Mouse (Mus musculus): ENCODE data around the gene Fgf14.
"Not testable (repeated sequence)": the region's sequence is repeated elsewhere in the genome, so short reads cannot be mapped to it uniquely, and the experiment has no call there.

The Fgf14 gene

DNA sequence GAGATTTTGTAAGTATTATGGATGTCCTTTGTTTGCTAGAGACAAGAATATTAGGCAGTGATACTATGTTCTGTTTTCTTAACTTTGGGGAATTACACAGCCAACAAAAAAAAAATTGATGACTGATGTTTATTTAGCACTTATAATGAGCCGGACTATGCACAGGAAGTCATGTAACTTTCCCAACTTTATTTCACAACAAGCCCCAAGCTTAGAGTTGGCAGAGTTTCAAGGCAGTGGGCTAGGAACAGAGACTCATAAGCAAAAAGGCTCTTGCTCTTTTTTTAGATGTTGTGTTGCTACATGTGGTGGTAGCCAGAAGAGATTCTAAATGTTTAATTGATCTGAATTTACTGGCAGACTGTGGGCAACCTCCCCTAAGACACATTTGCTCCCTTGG is 191.7 kb downstream of the Fgf14 start:
- peak; percentile 61 for DNase-seq (ENCODE audit: low read depth, low spot score)

- peak; percentile 93 for DNase-seq (ENCODE audit: low read depth, low spot score)
Observed at GRCm38 (mm10) chr14:124474066-124474667, 202.8 kb downstream of the Fgf14 start.

DNA sequence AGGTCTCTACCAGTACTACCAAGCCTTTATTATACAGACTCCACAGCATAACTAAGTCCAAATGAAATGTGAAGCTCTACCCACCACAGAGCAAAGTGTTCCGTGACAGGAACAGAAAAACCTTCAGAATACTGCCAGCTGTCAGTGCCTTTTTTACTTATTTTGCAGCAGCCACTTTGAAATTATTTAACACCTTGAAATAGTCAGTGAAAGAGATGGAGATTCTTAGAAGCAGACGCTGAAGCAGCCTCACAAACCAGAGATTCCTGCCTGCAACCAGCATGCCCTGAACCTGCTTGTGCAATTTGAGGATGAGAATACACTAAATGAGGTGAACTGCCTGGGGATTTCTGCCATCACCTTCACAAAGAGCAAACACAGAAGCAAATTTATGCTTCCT is 206.0 kb downstream of the Fgf14 start:
- DNase-seq (ENCODE audit: low read depth, low spot score), result peak; percentile 57

GRCm38 (mm10) chr14:124455120-124455519 is 221.8 kb downstream of the Fgf14 start:
- DNase-seq (ENCODE audit: low read depth, low spot score), result peak; percentile 34

DNA sequence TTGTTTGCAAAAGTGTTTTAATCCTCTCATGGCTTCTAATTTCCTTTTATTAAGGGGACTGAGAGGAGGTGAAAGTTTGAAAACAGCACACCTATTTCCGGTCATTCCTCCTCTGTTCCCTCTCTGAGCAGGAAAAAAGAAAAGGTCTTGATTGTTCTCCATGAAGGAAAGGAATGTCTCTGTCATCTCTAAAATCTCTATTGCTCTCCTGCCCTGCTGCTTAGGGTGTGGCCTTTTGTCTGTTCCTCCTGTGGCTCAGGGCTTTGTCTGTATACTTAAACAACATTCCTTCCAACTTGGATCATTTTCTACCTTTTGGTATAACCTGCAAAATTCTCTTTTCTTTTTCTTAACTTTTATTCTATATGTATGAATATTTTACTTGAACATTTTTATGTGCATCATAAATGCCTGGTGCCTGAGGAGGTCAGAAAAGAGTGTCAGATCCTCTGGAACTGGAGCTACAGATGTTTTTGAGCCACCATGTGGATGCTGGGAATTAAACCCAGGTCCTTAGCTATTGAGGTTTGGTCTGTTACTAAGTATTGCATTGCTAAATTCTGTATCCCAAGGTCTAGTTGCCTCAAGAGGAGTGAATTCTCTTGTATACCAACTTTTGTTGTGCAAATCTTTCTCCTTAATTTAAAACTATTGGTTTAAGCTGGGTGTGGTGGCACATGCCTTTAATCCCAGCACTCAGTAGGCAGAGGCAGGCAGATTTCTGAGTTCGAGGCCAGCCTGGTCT is 230.7 kb downstream of the Fgf14 start:
- DNase-seq (ENCODE audit: low read depth, low spot score), result no peak

DNA sequence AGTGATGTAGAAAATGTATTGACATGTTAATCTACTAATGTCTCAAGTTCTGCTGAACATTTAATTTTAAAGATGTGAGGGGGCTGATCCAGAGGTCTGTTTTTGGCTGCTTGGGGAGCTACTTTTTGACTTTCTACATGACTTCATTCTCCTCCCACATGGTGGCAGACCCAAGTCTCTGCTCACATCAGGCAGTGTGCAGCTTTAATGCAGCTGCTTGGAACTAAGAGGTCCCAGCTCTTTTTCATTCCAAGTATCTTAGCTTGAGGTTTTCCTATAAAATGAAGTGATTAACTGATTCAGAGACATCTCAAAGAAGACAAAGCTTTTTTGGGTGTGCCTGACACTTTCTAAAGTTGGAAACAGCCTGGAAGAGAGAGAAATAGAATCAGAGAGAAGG is 232.1 kb downstream of the Fgf14 start:
- peak; percentile 73 for DNase-seq (ENCODE audit: low read depth, low spot score)

GRCm38 (mm10) chr14:124439298-124439697 is 237.6 kb downstream of the Fgf14 start:
- not testable (repeated sequence) for DNase-seq (ENCODE audit: low read depth, low spot score)

DNA sequence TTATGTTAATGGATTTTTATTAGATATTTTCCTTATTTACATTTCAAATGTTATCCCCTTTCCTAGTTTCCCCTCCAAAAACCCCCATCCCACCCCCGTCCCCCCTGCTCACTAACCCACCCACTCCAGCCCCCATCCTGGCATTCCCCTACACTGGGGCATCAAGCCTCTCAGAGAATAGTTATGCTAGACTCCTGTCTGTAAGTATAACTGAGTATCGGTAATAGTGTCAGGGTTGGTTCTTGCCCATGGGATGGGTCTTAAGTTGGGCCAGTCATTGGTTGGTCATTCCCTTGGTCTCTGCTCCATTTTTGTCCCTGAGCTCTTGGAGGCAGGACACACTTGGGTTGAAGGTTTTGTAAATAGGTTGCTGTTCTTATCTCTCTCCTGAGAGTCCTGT is 265.0 kb downstream of the Fgf14 start:
- DNase-seq (ENCODE audit: low read depth, low spot score), result no peak

DNA sequence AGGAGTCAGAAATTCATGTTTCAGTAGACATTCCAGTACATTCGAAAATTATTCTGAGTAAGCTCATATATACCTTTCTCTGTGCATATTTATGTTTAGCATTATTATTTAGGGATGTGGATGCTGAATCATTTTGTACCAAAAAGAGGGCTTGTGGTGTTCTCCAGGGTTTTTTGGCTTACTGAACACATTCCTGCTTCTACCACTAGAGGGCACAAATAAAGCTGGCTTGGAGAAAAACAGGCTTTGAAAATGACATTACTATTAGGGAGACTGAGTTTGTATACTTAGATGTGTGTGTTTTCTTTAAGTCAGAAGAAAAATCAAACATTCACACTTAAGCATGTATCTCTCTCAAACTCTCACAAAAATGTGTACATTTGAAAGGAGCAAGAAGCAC is 266.0 kb downstream of the Fgf14 start:
- peak; percentile 74 for DNase-seq (ENCODE audit: low read depth, low spot score)

DNA sequence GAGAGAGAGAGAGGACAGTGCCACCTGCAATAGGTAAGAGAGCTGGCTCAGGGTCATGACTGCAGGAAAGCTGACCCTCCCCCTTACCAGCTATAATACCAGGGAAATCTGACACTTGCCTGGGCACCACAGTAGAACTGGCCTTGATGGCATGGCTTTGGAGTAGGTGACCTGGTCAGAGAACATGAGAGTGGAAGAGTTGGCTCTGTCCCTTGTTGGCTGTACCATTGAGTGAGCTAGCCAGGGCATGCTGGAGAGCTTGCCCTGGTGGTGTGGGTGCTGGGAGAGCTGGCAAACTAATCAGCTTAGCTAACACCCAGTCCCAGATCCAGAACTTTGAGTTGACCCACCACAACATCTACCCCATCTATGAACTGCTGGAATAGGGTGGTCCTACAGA is 348.5 kb downstream of the Fgf14 start:
- DNase-seq (ENCODE audit: low read depth, low spot score), result peak; percentile 30

GRCm38 (mm10) chr14:124319017-124319718 is 357.8 kb downstream of the Fgf14 start:
- peak; percentile 44 for DNase-seq (ENCODE audit: low read depth, low spot score)

- DNase-seq (ENCODE audit: low read depth, low spot score), result no peak
Observed at GRCm38 (mm10) chr14:124315513-124315912, 361.4 kb downstream of the Fgf14 start.

DNA sequence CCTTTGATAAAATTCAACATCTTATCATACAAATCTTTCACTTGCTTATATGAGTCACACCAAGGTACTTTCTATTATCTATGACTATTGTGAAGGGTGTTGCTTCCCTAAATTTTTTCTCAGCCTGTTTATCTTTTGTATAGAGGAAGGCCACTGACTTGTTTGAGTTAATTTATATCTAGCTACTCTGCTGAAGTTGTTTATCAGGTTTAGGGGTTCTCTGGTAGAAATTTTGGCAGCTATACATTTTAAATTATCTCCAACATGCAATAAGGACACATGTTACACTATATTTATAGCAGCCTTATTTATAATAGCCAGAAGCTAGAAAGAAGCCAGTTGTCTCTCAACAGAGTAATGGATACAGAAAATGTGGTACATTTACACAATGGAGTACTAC is 389.9 kb downstream of the Fgf14 start:
- DNase-seq (ENCODE audit: low read depth, low spot score), result no peak

- DNase-seq (ENCODE audit: low read depth, low spot score), result peak; percentile 31
Observed at GRCm38 (mm10) chr14:124278384-124278944, 398.5 kb downstream of the Fgf14 start.

- no peak for DNase-seq (ENCODE audit: low read depth, low spot score)
Observed at GRCm38 (mm10) chr14:124266977-124267376, 409.9 kb downstream of the Fgf14 start.

GRCm38 (mm10) chr14:124264541-124265059 is 412.3 kb downstream of the Fgf14 start:
- no peak for DNase-seq (ENCODE audit: low read depth, low spot score)

- peak; percentile 46 for DNase-seq (ENCODE audit: low read depth, low spot score)
Observed at GRCm38 (mm10) chr14:124263199-124263598, 413.7 kb downstream of the Fgf14 start.

DNA sequence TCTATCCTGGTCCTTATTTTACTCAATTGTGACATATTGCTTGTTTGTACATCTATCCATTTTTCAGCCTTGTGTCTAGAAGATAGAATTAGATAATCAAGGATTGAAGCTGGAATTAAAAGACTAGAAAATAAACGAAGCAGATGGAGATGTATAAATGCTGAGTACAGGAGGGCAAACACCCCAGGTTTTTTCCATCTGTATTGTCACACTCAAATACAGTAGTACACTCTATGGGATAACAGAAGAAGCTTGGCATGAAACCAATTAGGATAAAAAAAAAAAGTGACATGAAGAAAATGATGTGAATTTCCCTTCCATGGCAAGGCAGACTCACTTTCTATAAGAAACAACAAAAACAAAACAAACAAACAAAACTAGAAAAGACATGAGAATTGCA is 429.4 kb downstream of the Fgf14 start:
- peak; percentile 48 for DNase-seq (ENCODE audit: low read depth, low spot score)

DNA sequence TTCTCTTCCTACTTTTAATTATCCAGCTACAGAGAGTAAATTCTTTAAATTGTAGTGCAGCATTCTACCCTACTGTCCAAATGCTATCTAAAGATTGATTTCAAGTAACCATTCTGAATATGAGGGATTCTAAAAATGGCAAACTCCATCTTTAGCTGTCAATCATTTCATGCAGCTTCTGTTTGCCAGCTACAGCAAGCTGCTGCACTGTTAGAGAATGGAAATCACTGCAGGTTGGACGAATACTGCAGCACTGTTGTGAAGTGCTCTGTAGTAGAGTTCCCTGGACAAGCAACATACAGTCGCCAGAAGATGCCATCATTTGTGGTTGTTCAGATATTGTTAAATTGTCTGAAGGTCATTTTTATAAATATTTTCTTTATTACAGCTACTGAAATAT is 453.5 kb downstream of the Fgf14 start:
- peak; percentile 69 for DNase-seq (ENCODE audit: low read depth, low spot score)

GRCm38 (mm10) chr14:124222447-124222846 is 454.5 kb downstream of the Fgf14 start:
- peak; percentile 72 for DNase-seq (ENCODE audit: low read depth, low spot score)

GRCm38 (mm10) chr14:124220979-124221378 is 455.9 kb downstream of the Fgf14 start:
- peak; percentile 68 for DNase-seq (ENCODE audit: low read depth, low spot score)

- peak; percentile 89 for DNase-seq (ENCODE audit: low read depth, low spot score)
Observed at GRCm38 (mm10) chr14:124195806-124196205, 481.1 kb downstream of the Fgf14 start.
